Mouse (Mus musculus) forebrain, embryonic 11.5 days (tissue): ENCODE measurements around the gene Fig4. TPM values are rescaled to one million over a fixed set of nuclear protein-coding genes. Genes with fewer than 3 reads are reported as not detected.

Source experiments
- ATAC-seq: fragments of 200-750 bp; cut with Nextera tagmentation; replicated peaks from 2 replicates; pipeline ENCODE4 v1.8.0; 2017; ENCODE audit warnings: moderate TSS enrichment; ENCODE audit not compliant: low FRiP score
- DNase-seq: peaks from one replicate; pipeline ENCODE4 v3.0.0-alpha.2; 2017; ENCODE audit warnings: low spot score
- H3K27ac ChIP-seq: fragments of 300-500 bp; sonication (generic); 2 replicates; pipeline ENCODE4 v1.5.1; 2014; ENCODE audit warnings: low read depth, low read length
- H3K27me3 ChIP-seq: fragments of 300-500 bp; sonication (generic); 2 replicates; pipeline ENCODE4 v1.6.1; 2014; ENCODE audit warnings: mild to moderate bottlenecking, low read length, mixed read lengths; ENCODE audit not compliant: control insufficient read depth, insufficient read depth
- H3K36me3 ChIP-seq: fragments of 300-500 bp; sonication (generic); 2 replicates; pipeline ENCODE4 v1.6.1; 2014; ENCODE audit warnings: mild to moderate bottlenecking, low read length, moderate library complexity, mixed read lengths; ENCODE audit not compliant: control insufficient read depth, insufficient read depth
- H3K4me1 ChIP-seq: fragments of 300-500 bp; sonication (generic); replicated peaks from 2 replicates; pipeline ENCODE4 v1.6.1; 2014; ENCODE audit warnings: low read length, mixed read lengths; ENCODE audit not compliant: control insufficient read depth, insufficient read depth
- H3K4me2 ChIP-seq: fragments of 300-500 bp; sonication (generic); 2 replicates; pipeline ENCODE4 v1.6.1; 2014; ENCODE audit warnings: low read depth, mild to moderate bottlenecking, low read length, moderate library complexity, mixed read lengths; ENCODE audit not compliant: severe bottlenecking
- H3K4me3 ChIP-seq: fragments of 300-500 bp; sonication (generic); 2 replicates; pipeline ENCODE4 v1.5.1; 2014; ENCODE audit warnings: low read depth, low read length
- H3K9ac ChIP-seq: fragments of 300-500 bp; sonication (generic); 2 replicates; pipeline ENCODE4 v1.6.1; 2014; ENCODE audit warnings: low read length
- H3K9me3 ChIP-seq: fragments of 300-500 bp; sonication (generic); 2 replicates; pipeline ENCODE4 v1.6.1; 2016; ENCODE audit warnings: low read length, mixed read lengths; ENCODE audit not compliant: control insufficient read depth
- WGBS: fragments of 180-500 bp; shearing (Covaris S2); extraction: QIAGEN DNeasy Blood & Tissue Kit; methylation state at CpG from one replicate; pipeline ENCODE4 v1.1.7; 2014; 5-methylcytosine and 5-hydroxymethylcytosine counted together
- polyA plus RNA-seq: library from polyadenylated mRNA; unstranded; fragments of >200 nt; fragmentation: Nextera tagmentation; extraction: Ambion mirVana; gene quantifications from 2 replicates; pipeline ENCODE4 v1.2.1, GENCODE M21; 2014

Gene Fig4
- polyA plus RNA-seq, 1 experiment from 2014 or later: 18.9 TPM

DNA sequence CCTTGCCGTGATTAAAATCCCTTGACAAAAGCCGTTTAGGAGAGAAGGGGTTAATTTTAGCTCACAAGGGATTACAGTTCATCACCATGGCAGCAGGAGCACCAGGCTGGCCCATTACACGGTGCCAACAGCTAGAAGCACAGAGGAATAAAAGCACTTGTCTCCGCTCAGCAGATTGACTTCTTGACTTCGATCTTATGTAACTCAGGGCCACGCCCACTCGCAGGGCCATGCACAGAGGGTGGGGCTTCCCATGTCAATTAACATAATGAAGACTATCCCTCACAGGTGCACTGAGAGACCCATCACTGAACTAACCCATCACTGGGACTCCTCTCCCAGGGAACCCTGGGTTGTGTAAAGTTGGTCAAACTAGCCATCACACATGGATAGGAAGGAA, 7.9 kb downstream of the Fig4 start:
- H3K9ac ChIP-seq: no peak overlapping the region
- H3K36me3 ChIP-seq: no peaks in the 10 kb centered on the region
- no peak overlapping the region for H3K4me3 ChIP-seq
- no peak overlapping the region for H3K4me2 ChIP-seq
- no peak; the same call in 1 of the 2 replicates for ATAC-seq
- peaks cover 3% of the 10 kb centered on the region; the same call in 1 of the 2 replicates for H3K4me1 ChIP-seq
- no peaks in the 10 kb centered on the region for H3K27me3 ChIP-seq
- no peaks in the 10 kb centered on the region for H3K9me3 ChIP-seq
- WGBS: 37% methylated on average over 7 of the region's 7 CpGs
- no peak overlapping the region for H3K27ac ChIP-seq
- DNase-seq: no peak

DNA sequence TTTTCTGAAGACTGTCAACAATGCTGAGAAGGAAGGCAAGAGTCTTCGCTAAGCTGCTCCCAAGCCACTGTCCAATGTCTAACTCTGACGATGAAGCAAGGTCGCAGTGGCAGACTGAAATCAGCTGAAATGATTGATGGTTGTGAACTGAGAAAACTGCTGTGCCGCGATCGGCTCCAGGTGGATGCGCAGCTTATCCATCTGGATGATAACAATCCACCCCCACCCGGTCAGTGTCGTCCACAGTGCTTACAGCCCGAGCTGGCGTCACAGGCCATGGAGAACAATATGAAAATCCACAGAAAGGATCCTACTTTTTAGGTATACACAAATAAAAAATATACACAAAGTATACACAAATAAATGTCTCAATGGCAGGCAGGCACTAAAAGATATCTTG, 8.3 kb downstream of the Fig4 start:
- Histone ChIP-seq H3K9ac (no peak overlapping the region), H3K4me3 (no peak overlapping the region), H3K27ac (no peak overlapping the region), H3K27me3 (no peaks in the 10 kb centered on the region), H3K9me3 (no peaks in the 10 kb centered on the region), H3K4me1 (peaks cover 3% of the 10 kb centered on the region; the same call in 1 of the 2 replicates), H3K36me3 (no peaks in the 10 kb centered on the region), H3K4me2 (no peak overlapping the region)
- ATAC-seq (no peak), DNase-seq (no peak)
- 76% methylated on average over 11 of the region's 11 CpGs for WGBS

DNA sequence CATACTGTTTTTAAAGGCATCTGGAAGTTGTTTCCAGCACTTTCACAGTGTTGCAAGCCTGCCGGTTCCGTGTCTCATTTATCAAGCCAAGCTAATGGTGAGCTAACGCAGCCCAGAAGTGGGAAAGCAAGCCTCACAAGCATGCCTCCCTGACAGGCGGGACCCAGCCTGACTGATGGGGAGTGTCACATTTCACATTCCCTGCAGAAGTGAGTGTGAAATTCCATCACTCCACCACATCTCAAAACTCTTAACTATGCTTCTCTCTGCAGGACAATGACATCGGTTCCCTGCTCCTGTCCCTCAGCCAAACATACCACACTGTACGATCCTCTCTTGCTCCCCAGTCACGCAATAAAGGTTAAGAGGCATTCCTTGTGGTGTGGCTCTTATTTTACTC, 10.0 kb downstream of the Fig4 start:
- Histone ChIP-seq H3K36me3 (no peaks in the 10 kb centered on the region), H3K4me1 (peaks cover 3% of the 10 kb centered on the region; the same call in 1 of the 2 replicates), H3K27me3 (no peaks in the 10 kb centered on the region), H3K9me3 (no peaks in the 10 kb centered on the region), H3K4me2 (no peak overlapping the region), H3K4me3 (no peak overlapping the region), H3K9ac (no peak overlapping the region), H3K27ac (no peak overlapping the region)
- no peak for ATAC-seq
- 45% methylated on average over 7 of the region's 7 CpGs for WGBS
- peak; percentile 49 for DNase-seq

DNA sequence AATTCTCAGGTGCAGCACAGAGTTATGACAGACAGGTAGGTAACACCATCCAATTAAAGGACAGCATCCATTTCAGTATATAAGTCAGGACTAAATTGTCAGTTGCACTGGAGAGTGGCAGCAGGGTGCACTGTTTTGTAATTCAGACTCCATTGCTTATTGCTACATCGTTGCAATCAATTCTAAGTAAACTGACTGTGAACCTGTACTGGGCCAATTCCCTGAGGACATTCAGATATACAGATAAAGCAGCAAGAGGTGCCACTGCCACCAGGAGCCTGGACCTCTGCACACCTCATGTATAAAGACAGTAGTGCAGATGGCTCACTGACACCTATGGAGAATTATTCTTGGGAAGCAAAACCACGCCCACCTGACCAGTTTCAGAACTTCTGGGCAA, 12.0 kb downstream of the Fig4 start:
- WGBS: 89% methylated on average over 2 of the region's 2 CpGs

DNA sequence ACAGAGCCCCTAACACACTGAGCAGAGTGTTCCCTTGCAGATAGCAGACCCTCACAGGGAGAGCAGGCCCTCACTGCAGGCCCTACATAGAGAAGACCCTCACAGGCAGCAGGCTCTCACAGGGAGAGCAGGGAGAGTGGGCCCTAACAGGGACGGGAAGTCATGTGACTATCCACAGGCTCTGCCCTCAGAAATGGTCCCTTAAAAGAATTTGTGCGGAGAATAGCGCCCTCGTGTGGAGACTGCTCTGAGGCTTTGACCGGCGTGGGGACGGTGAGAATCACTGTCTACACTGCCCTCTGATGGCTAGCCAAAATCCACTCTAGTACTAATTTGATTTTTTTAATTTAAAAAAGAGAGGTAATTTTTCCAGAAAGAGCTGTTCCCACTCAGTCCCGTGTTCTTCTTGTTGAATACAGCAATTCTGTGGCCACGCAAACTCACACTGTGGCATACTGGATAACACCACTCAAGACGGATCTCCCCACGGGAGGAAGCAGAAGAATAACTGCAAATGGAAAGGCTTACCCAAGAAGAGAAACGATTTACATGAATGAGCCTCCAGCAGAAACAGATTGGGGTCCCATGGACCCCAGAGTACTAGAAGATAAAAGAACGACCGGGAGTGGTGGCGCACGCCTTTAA, 14.2 kb downstream of the Fig4 start:
- Histone ChIP-seq H3K9ac (peak overlapping the region; percentile 17; the same call in 1 of the 2 replicates), H3K27ac (no peak overlapping the region), H3K27me3 (no peaks in the 10 kb centered on the region), H3K9me3 (no peaks in the 10 kb centered on the region), H3K4me1 (no peaks in the 10 kb centered on the region), H3K36me3 (no peaks in the 10 kb centered on the region), H3K4me3 (no peak overlapping the region), H3K4me2 (no peak overlapping the region)
- ATAC-seq (peak; percentile 90), DNase-seq (peak; percentile 93)
- 39% methylated on average over 16 of the region's 16 CpGs for WGBS

More for the DNA sequence above, 12.0 kb downstream of the Fig4 start:
- Histone ChIP-seq H3K9ac (no peak overlapping the region), H3K9me3 (no peaks in the 10 kb centered on the region), H3K27ac (no peak overlapping the region), H3K36me3 (no peaks in the 10 kb centered on the region), H3K4me1 (peaks cover 3% of the 10 kb centered on the region; the same call in 1 of the 2 replicates), H3K4me3 (no peak overlapping the region), H3K4me2 (no peak overlapping the region), H3K27me3 (no peaks in the 10 kb centered on the region)
- DNase-seq: no peak
- ATAC-seq: no peak

DNA sequence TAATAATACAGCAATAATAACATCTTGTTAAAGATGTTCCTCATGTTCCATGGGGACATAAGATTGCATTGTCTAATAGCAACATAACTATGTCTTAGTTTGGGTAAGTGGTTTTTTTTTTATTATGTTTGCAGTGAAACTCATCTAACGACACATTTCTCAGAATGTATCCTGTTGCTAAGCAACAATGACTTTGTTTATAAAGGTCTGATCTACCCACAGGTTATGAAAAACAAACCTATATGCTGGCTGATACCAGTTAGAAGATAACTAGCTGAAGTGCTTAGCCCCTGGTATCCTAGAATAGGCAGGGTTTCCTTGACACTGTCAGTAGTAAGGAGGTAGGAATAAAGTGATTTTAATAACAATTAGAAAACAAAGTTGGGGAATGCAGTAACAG, 15.0 kb downstream of the Fig4 start:
- ATAC-seq (no peak), DNase-seq (no peak)
- no peaks in the 10 kb centered on the region for H3K27me3 ChIP-seq
- H3K9me3 ChIP-seq: no peaks in the 10 kb centered on the region
- no peak overlapping the region; the same call in 1 of the 2 replicates for H3K9ac ChIP-seq
- H3K4me3 ChIP-seq: no peak overlapping the region
- no peak overlapping the region for H3K27ac ChIP-seq
- WGBS: 95% methylated on average over 1 of the region's 1 CpGs
- H3K4me2 ChIP-seq: no peak overlapping the region
- no peaks in the 10 kb centered on the region for H3K4me1 ChIP-seq
- no peaks in the 10 kb centered on the region for H3K36me3 ChIP-seq

DNA sequence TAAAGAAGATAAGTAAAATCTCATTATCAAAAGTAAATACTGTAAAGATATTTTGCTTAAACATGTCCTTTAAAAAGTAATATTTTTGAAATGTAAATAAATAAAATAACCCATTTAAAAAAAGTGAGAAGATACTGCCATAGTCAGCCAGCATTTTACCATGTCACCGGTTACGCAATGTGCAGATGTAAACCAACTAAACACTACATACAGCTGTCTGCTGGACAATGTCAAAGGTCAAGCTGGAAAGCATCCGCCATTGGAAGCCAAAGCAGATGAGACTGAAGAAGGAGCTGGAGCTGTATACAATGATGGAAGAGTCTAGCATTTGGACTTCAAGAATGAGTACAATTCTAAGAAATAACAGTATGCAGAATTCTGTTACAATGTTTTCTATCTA, 15.4 kb downstream of the Fig4 start:
- Histone ChIP-seq H3K36me3 (no peaks in the 10 kb centered on the region), H3K4me1 (no peaks in the 10 kb centered on the region), H3K9me3 (no peaks in the 10 kb centered on the region), H3K9ac (no peak overlapping the region), H3K27me3 (no peaks in the 10 kb centered on the region), H3K4me3 (no peak overlapping the region), H3K27ac (no peak overlapping the region), H3K4me2 (no peak overlapping the region)
- WGBS: 92% methylated on average over 3 of the region's 3 CpGs
- DNase-seq (peak; percentile 7), ATAC-seq (no peak)

DNA sequence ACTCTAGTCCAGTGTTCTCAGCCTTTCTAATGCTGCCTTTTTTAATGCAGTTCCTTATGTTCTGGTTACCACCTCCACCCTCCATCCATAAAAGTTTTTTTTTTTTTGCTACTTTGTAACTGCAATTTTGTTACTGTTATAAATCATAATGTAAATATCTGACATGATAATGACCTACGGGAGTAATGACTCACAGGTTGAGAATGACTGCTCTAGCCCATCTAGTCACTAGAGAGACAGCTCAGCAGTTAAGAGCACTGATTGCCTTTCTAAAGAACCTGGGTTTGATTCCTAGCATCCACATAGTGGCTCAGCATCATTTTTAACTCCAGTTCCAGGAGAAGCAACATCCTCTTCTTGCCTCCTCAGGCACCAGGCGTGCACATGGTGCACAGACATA, 21.0 kb downstream of the Fig4 start:
- Histone ChIP-seq H3K27me3 (no peaks in the 10 kb centered on the region), H3K4me3 (no peak overlapping the region), H3K9ac (no peak overlapping the region), H3K27ac (no peak overlapping the region), H3K4me1 (no peaks in the 10 kb centered on the region), H3K4me2 (no peak overlapping the region), H3K36me3 (no peaks in the 10 kb centered on the region), H3K9me3 (no peaks in the 10 kb centered on the region)
- 94% methylated on average over 2 of the region's 2 CpGs for WGBS
- no peak for ATAC-seq
- DNase-seq: no peak

DNA sequence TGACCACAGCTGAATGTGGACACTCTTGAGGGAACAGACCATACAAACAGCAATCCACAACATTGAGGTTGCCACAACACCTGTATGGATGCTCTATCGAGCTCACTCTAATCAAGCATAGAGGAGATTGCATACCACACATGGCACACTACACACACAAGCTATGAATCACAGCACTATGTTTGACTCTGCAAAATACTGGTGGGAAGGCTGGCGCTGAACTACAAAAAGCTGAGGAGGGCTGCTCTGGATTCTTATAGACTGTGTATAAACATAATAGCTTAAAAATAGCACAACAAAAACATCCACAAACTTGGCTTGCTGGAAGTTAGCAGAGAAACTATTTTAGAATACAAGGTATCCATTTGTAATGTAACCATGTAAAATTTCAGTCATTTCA, 22.3 kb downstream of the Fig4 start:
- 88% methylated on average over 2 of the region's 2 CpGs for WGBS
- no peak overlapping the region for H3K4me2 ChIP-seq
- H3K27me3 ChIP-seq: no peaks in the 10 kb centered on the region
- DNase-seq: peak; percentile 21
- H3K27ac ChIP-seq: no peak overlapping the region
- H3K9me3 ChIP-seq: no peaks in the 10 kb centered on the region
- H3K4me1 ChIP-seq: no peaks in the 10 kb centered on the region
- no peak overlapping the region for H3K4me3 ChIP-seq
- no peak overlapping the region for H3K9ac ChIP-seq
- ATAC-seq: no peak
- no peaks in the 10 kb centered on the region for H3K36me3 ChIP-seq
